Mouse (Mus musculus) liver, adult 2 months (tissue): Measurements from ENCODE around the gene Acot6. TPM values are rescaled to one million over a fixed set of nuclear protein-coding genes. Genes with fewer than 3 reads are reported as not detected.

Source experiments
- DNase-seq: peaks from one replicate; pipeline ENCODE4 v3.0.0-alpha.2; 2011; ENCODE audit warnings: low read depth, low spot score; ENCODE audit errors: extremely low read depth
- H3K27ac ChIP-seq: fragments of 200-500 bp; replicated peaks from 2 replicates; pipeline ENCODE4 v1.5.1; 2012; ENCODE audit warnings: low read depth, mild to moderate bottlenecking, control low read depth, inconsistent platforms, low read length; ENCODE audit not compliant: insufficient read depth
- H3K27me3 ChIP-seq: fragments of 200-500 bp; 2 replicates; pipeline ENCODE4 v1.6.1; 2012; ENCODE audit warnings: mild to moderate bottlenecking, moderate library complexity, low read length, inconsistent platforms; ENCODE audit not compliant: control insufficient read depth, insufficient read depth
- H3K36me3 ChIP-seq: fragments of 200-500 bp; 2 replicates; pipeline ENCODE4 v1.6.1; 2012; ENCODE audit warnings: low read length, inconsistent platforms; ENCODE audit not compliant: control insufficient read depth, insufficient read depth
- H3K4me1 ChIP-seq: fragments of 200-500 bp; 2 replicates; pipeline ENCODE4 v1.6.1; 2011; ENCODE audit warnings: low read length; ENCODE audit not compliant: control insufficient read depth, insufficient read depth
- H3K4me3 ChIP-seq: fragments of 200-500 bp; 2 replicates; pipeline ENCODE4 v1.5.1; 2011; ENCODE audit warnings: low read depth, mild to moderate bottlenecking, control low read depth, low read length, moderate library complexity; ENCODE audit not compliant: insufficient read depth
- H3K79me2 ChIP-seq: fragments of 200-500 bp; 2 replicates; pipeline ENCODE4 v1.6.1; 2012; ENCODE audit warnings: inconsistent platforms, mild to moderate bottlenecking, low read length, moderate library complexity; ENCODE audit not compliant: control insufficient read depth, insufficient read depth
- H3K9ac ChIP-seq: fragments of 200-500 bp; 2 replicates; pipeline ENCODE4 v1.6.1; 2012; ENCODE audit warnings: low read depth, mild to moderate bottlenecking, control low read depth, inconsistent platforms, low read length
- CTCF ChIP-seq: fragments of 200-500 bp; IDR thresholded peaks from 2 replicates; pipeline ENCODE4 v1.5.1; 2011; ENCODE audit warnings: low read depth, low read length, control low read depth
- POLR2A ChIP-seq: fragments of 200-500 bp; IDR thresholded peaks from 2 replicates; pipeline ENCODE4 v1.6.1; 2011; ENCODE audit warnings: low read length, control low read depth; ENCODE audit not compliant: insufficient read depth; ENCODE audit errors: extremely low read depth
- WGBS: fragments of 180-500 bp; shearing (Covaris S2); methylation state at CpG from one replicate; pipeline ENCODE4 v1.1.7; 2018; 5-methylcytosine and 5-hydroxymethylcytosine counted together
- polyA plus RNA-seq: library from polyadenylated mRNA; depleted of rRNA; stranded (reverse); fragments of >200 nt; gene quantifications from 2 replicates; pipeline ENCODE4 v1.2.3, GENCODE M21; 2012; rRNA removed
- total RNA-seq: library from RNA; depleted of rRNA; stranded (reverse); fragments of >200 nt; gene quantifications from 2 replicates; pipeline ENCODE4 v1.2.3, GENCODE M21; 2014; rRNA removed

Gene Acot6
- total and polyA plus RNA-seq, 2 experiments = 0.74 to 0.97 TPM

GRCm38 (mm10) chr12:84154786-84155522 lies 54.5 kb downstream of the Acot6 start:
- no peak overlapping the region for H3K4me3 ChIP-seq
- no peaks in the 10 kb centered on the region for H3K27me3 ChIP-seq
- H3K36me3 ChIP-seq = peaks cover 20% of the 10 kb centered on the region
- TF ChIP-seq CTCF = no peak
- TF ChIP-seq POLR2A = no peak
- 46% methylated on average over 11 of the region's 11 CpGs for WGBS
- peak; percentile 96 for DNase-seq
- H3K27ac ChIP-seq = no peak overlapping the region
- H3K4me1 ChIP-seq = peaks cover 10% of the 10 kb centered on the region
- no peak overlapping the region for H3K9ac ChIP-seq
- H3K79me2 ChIP-seq = no peaks in the 10 kb centered on the region

- no peaks in the 10 kb centered on the region for H3K27me3 ChIP-seq
- TF ChIP-seq POLR2A = no peak
- no peak for TF ChIP-seq CTCF
- peaks cover 10% of the 10 kb centered on the region for H3K4me1 ChIP-seq
- WGBS = 29% methylated on average over 2 of the region's 2 CpGs
- H3K27ac ChIP-seq = no peak overlapping the region
- H3K9ac ChIP-seq = no peak overlapping the region
- peaks cover 18% of the 10 kb centered on the region for H3K36me3 ChIP-seq
- H3K4me3 ChIP-seq = no peak overlapping the region
- no peaks in the 10 kb centered on the region for H3K79me2 ChIP-seq
- no peak for DNase-seq
Observed at GRCm38 (mm10) chr12:84155523-84155871, 55.0 kb downstream of the Acot6 start.

DNA sequence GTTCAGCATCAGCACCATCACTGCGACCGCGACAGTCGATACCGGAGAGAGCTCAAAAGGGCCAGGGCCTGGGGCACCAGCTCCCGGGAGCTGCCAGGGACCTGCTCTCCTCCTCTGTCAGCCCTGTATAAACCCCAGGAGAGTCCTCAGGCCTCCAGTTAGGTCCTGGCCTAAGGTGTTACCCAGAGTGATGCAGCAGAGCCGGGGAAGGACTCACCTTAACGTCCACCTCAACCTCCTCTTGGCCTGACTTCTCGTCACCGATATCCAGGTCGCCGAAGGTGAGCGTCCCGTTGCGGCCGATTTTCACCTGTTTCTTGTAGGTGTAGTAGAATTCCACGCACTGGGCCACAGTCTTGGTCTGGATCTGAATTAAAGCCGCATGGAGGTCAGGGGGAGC lies 55.8 kb downstream of the Acot6 start:
- H3K79me2 ChIP-seq = no peaks in the 10 kb centered on the region
- no peaks in the 10 kb centered on the region for H3K27me3 ChIP-seq
- no peak for DNase-seq
- no peak overlapping the region for H3K9ac ChIP-seq
- no peak overlapping the region for H3K27ac ChIP-seq
- peaks cover 10% of the 10 kb centered on the region for H3K4me1 ChIP-seq
- 94% methylated on average over 18 of the region's 18 CpGs for WGBS
- no peak overlapping the region for H3K4me3 ChIP-seq
- no peak for TF ChIP-seq POLR2A
- TF ChIP-seq CTCF = no peak
- H3K36me3 ChIP-seq = peaks cover 16% of the 10 kb centered on the region

DNA sequence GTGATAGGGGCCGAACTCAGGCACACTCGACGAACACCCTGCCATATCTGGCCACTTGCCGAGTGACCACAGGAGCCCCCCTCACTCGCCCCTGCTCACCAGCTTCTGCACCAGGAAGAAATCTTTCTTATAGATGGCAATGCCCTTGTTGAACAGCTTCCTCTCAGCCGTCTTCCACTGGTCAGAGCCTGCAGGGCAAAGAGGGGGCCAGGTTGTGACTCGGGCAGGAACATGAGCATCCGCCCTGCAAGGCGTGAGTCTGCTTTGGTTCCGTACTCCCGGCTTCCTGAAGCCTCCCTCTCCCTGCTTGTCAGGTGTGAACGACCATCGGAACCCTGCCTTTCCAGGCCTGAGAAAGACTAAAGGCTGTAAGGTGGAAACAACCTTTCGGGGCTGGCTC lies 57.7 kb downstream of the Acot6 start:
- WGBS = 92% methylated on average over 14 of the region's 14 CpGs
- Histone ChIP-seq H3K36me3 (peaks cover 11% of the 10 kb centered on the region), H3K4me3 (no peak overlapping the region), H3K27me3 (no peaks in the 10 kb centered on the region), H3K9ac (no peak overlapping the region), H3K4me1 (peaks cover 12% of the 10 kb centered on the region), H3K27ac (no peak overlapping the region), H3K79me2 (peaks cover 8% of the 10 kb centered on the region; the same call in 1 of the 2 replicates)
- TF ChIP-seq CTCF (no peak), POLR2A (no peak)
- DNase-seq = no peak

DNA sequence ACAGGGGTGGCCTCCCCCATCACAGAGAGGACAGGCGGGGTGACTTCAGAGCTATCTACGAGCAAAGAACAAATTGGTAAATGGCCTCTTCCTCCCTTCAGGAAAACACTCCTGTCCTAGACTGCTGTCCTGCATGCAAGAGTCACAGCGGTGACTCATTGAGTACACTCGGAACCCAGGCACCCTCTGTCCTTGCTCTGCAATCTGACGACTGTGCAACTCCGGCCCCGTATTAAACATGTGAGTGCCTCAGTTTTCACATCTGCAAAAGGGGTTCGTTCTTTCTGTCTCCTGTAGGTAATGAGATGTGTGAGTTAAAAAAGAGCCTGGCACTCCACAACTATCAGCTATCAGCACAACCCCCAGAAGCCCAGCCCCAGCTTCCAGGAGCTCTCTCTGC lies 60.0 kb downstream of the Acot6 start:
- Histone ChIP-seq H3K9ac (no peak overlapping the region), H3K36me3 (peaks cover 11% of the 10 kb centered on the region), H3K27me3 (no peaks in the 10 kb centered on the region), H3K79me2 (peaks cover 8% of the 10 kb centered on the region; the same call in 1 of the 2 replicates), H3K4me3 (no peak overlapping the region), H3K4me1 (peaks cover 7% of the 10 kb centered on the region), H3K27ac (no peak overlapping the region)
- 98% methylated on average over 8 of the region's 8 CpGs for WGBS
- no peak for DNase-seq
- TF ChIP-seq POLR2A = no peak

Other genes with a start within 250 kb of the Acot6 start
- 20.2 and 21.3 TPM in 2 replicates for gene Numb, start 178.7 kb upstream of the Acot6 start, total RNA-seq
- gene Numb, start 178.7 kb upstream of the Acot6 start, polyA plus RNA-seq = 38.5 and 46.7 TPM in 2 replicates
- 3.7 and 4.0 TPM in 2 replicates for gene Riox1, start 150.0 kb upstream of the Acot6 start, total RNA-seq
- gene Riox1, start 150.0 kb upstream of the Acot6 start, polyA plus RNA-seq = 5.5 and 7.7 TPM in 2 replicates
- not detected in 2 replicates for gene Heatr4, start 115.8 kb upstream of the Acot6 start, total RNA-seq
- gene Heatr4, start 115.8 kb upstream of the Acot6 start, polyA plus RNA-seq = not detected in 2 replicates
- 10.1 and 11.2 TPM in 2 replicates for gene Acot2, start 112.8 kb upstream of the Acot6 start, total RNA-seq
- gene Acot2, start 112.8 kb upstream of the Acot6 start, polyA plus RNA-seq = 7.9 and 8.6 TPM in 2 replicates
- 26.1 and 30.8 TPM in 2 replicates for gene Acot1, start 91.2 kb upstream of the Acot6 start, total RNA-seq
- gene Acot1, start 91.2 kb upstream of the Acot6 start, polyA plus RNA-seq = 24.5 and 40.9 TPM in 2 replicates
- 43.4 and 53.4 TPM in 2 replicates for gene Acot4, start 62.3 kb upstream of the Acot6 start, total RNA-seq
- 44.7 and 71.6 TPM in 2 replicates for gene Acot4, start 62.3 kb upstream of the Acot6 start, polyA plus RNA-seq
- gene Gm49366, start 61.7 kb upstream of the Acot6 start, total RNA-seq = not detected in 2 replicates
- not detected in 2 replicates for gene Gm49366, start 61.7 kb upstream of the Acot6 start, polyA plus RNA-seq
- 45.4 and 58.2 TPM in 2 replicates for gene Acot3, start 48.5 kb upstream of the Acot6 start, total RNA-seq
- gene Acot3, start 48.5 kb upstream of the Acot6 start, polyA plus RNA-seq = 33.7 and 59.9 TPM in 2 replicates
- gene Acot5, start 31.3 kb upstream of the Acot6 start, total RNA-seq = not detected in 2 replicates
- gene Acot5, start 31.3 kb upstream of the Acot6 start, polyA plus RNA-seq = 0.06 TPM in 1 of 2 replicates, not detected in the other
- gene Dnal1, start 13.7 kb downstream of the Acot6 start, total RNA-seq = 0.40 and 0.46 TPM in 2 replicates
- 0.29 and 0.38 TPM in 2 replicates for gene Dnal1, start 13.7 kb downstream of the Acot6 start, polyA plus RNA-seq
- 0.18 and 0.20 TPM in 2 replicates for gene Pnma1, start 47.8 kb downstream of the Acot6 start, total RNA-seq
- gene Pnma1, start 47.8 kb downstream of the Acot6 start, polyA plus RNA-seq = not detected in 2 replicates
- 2.3 and 3.2 TPM in 2 replicates for gene Elmsan1, start 118.2 kb downstream of the Acot6 start, total RNA-seq
- 3.4 and 3.8 TPM in 2 replicates for gene Elmsan1, start 118.2 kb downstream of the Acot6 start, polyA plus RNA-seq
- 61.9 and 75.3 TPM in 2 replicates for gene Ptgr2, start 184.6 kb downstream of the Acot6 start, total RNA-seq
- gene Ptgr2, start 184.6 kb downstream of the Acot6 start, polyA plus RNA-seq = 16.3 and 18.5 TPM in 2 replicates
- 20.4 and 23.2 TPM in 2 replicates for gene Zfp410, start 216.2 kb downstream of the Acot6 start, total RNA-seq
- 11.8 and 12.5 TPM in 2 replicates for gene Zfp410, start 216.2 kb downstream of the Acot6 start, polyA plus RNA-seq